Mouse (Mus musculus) lung, embryonic 15.5 days (tissue): ENCODE data around the gene Gm32742. TPM values are rescaled to one million over a fixed set of nuclear protein-coding genes. Genes with fewer than 3 reads are reported as not detected.
A peak's percentile ranks its signal among the peaks of the same experiment; 100 is the strongest.

Experiments
- ATAC-seq: fragments of 200-750 bp; cut with Nextera tagmentation; 2 replicates; pipeline ENCODE4 v1.8.0; 2017; ENCODE audit warnings: moderate number of reproducible peaks, borderline replicate concordance; ENCODE audit not compliant: low FRiP score, low TSS enrichment; ENCODE audit errors: extremely low read depth
- H3K27ac ChIP-seq: fragments of 300-500 bp; sonication (generic); 2 replicates; pipeline ENCODE4 v1.5.1; 2015; ENCODE audit warnings: moderate library complexity, mild to moderate bottlenecking, inconsistent platforms
- H3K27me3 ChIP-seq: fragments of 300-500 bp; sonication (generic); 2 replicates; pipeline ENCODE4 v1.6.1; 2015; ENCODE audit warnings: inconsistent platforms
- H3K36me3 ChIP-seq: fragments of 300-500 bp; sonication (generic); 2 replicates; pipeline ENCODE4 v1.6.1; 2015; ENCODE audit warnings: inconsistent platforms
- H3K4me1 ChIP-seq: fragments of 300-500 bp; sonication (generic); 2 replicates; pipeline ENCODE4 v1.6.1; 2015; ENCODE audit warnings: inconsistent platforms
- H3K4me2 ChIP-seq: fragments of 300-500 bp; sonication (generic); 2 replicates; pipeline ENCODE4 v1.6.1; 2015; ENCODE audit warnings: inconsistent platforms, mild to moderate bottlenecking, moderate library complexity
- H3K4me3 ChIP-seq: fragments of 300-500 bp; sonication (generic); 2 replicates; pipeline ENCODE4 v1.5.1; 2015; ENCODE audit warnings: mild to moderate bottlenecking, inconsistent platforms
- H3K9ac ChIP-seq: fragments of 300-500 bp; sonication (generic); 2 replicates; pipeline ENCODE4 v1.6.1; 2015; ENCODE audit warnings: inconsistent platforms
- H3K9me3 ChIP-seq: fragments of 300-500 bp; sonication (generic); 2 replicates; pipeline ENCODE4 v1.6.1; 2016; ENCODE audit warnings: inconsistent platforms
- WGBS: fragments of 180-500 bp; shearing (Covaris S2); methylation state at CpG from one replicate; pipeline ENCODE4 v1.1.7; 2015; 5-methylcytosine and 5-hydroxymethylcytosine counted together
- polyA plus RNA-seq: library from polyadenylated mRNA; unstranded; fragments of >200 nt; fragmentation: Nextera tagmentation; extraction: Ambion mirVana; gene quantifications from 2 replicates; pipeline ENCODE4 v1.2.1, GENCODE M21; 2015

The Gm32742 gene
- 0.03 and 0.09 TPM in 2 replicates for polyA plus RNA-seq

GRCm38 (mm10) chr9:51165312-51166180, at the start of gene Gm32742:
Gene Gm32742 (minus strand): TSS chr9:51165517.
- H3K4me2 ChIP-seq: no peak within 1 kb of the TSS
- H3K27ac ChIP-seq: no peak within 1 kb of the TSS

GRCm38 (mm10) chr9:51213729-51214237, 48.5 kb upstream of the Gm32742 start:
- Histone ChIP-seq H3K36me3 (no peaks in the 10 kb centered on the region), H3K4me1 (no peaks in the 10 kb centered on the region), H3K9me3 (no peaks in the 10 kb centered on the region), H3K9ac (no peak overlapping the region), H3K27me3 (no peaks in the 10 kb centered on the region), H3K4me2 (no peak overlapping the region), H3K4me3 (no peak overlapping the region), H3K27ac (no peak overlapping the region)
- ATAC-seq: no peak
- 86% methylated on average over 6 of the region's 6 CpGs for WGBS

More at GRCm38 (mm10) chr9:51165312-51166180, at the start of gene Gm32742:
- 34% methylated on average over 6 of the region's 6 CpGs for WGBS
- H3K4me1 ChIP-seq: peaks cover 11% of the 10 kb centered on the region
- no peaks in the 10 kb centered on the region for H3K36me3 ChIP-seq
- H3K9ac ChIP-seq: no peak within 1 kb of the TSS
- peaks cover 11% of the 10 kb centered on the region for H3K27me3 ChIP-seq
- H3K4me3 ChIP-seq: no peak within 1 kb of the TSS
- no peak for ATAC-seq
- H3K9me3 ChIP-seq: no peaks in the 10 kb centered on the region

DNA sequence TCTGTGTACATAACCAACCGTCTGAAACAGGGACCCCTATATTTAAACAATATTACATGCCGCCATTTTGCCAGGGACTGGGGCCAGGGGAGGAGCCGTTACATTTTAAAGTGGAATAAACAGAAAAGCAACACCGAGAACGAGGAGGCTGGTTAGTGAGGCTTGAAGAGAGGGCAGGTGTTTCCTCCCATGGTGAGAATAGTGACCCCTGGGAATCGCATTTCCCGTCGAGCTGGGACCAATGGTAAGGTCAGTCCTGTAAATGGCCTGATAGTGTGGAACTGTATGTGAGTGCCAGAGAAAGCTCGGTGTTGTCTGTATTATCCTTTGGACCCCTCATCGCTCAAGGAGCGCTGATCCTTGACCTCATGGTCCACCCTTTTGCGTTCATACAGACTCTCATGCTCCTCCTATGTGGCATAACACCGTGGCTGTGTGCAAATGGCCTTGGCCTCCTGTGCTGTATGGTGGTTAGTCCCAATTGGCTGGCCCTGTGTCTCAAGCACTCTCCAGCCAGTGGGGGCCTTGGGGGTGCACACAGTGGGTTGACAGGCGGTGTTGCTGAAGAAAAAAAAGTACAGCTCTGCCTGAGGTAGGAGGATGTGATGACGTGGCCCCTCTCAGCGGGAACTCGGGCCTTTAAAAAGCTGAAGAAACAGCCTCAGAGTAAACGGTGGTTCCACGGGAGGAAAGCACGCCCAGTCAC, 47.9 kb upstream of the Gm32742 start, which contains the start of gene Pou2af1:
TSS of gene Pou2af1 (plus strand) at position 686 of the 706 bp plus-strand sequence.
- Histone ChIP-seq H3K27ac (no peak within 1 kb of the TSS), H3K4me2 (no peak within 1 kb of the TSS), H3K4me1 (no peaks in the 10 kb centered on the region), H3K9me3 (no peaks in the 10 kb centered on the region), H3K9ac (no peak within 1 kb of the TSS), H3K27me3 (no peaks in the 10 kb centered on the region), H3K36me3 (no peaks in the 10 kb centered on the region), H3K4me3 (no peak within 1 kb of the TSS)
- 68% methylated on average over 20 of the region's 20 CpGs for WGBS
- ATAC-seq: no peak

DNA sequence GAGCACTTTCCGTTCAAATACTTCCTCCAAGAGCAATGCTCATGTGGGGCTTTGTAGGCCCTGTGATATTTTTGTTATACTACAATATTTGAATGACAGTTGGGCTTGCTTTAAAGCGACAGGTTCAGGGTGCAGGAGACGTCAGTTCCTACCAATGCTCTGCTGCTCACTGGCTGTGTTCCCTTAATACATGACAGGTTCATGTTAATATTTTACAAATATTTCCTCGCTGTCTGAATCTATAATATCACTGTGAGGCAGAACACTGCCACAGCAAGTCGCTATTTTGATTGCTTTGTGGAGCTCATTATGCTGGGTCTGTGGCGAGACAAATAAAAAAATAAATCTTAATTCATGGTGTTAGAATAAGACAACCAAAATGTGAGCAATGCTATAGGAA, 45.9 kb upstream of the Gm32742 start:
- 66% methylated on average over 6 of the region's 6 CpGs for WGBS
- no peak for ATAC-seq
- Histone ChIP-seq H3K27ac (no peak overlapping the region), H3K9me3 (no peaks in the 10 kb centered on the region), H3K4me1 (no peaks in the 10 kb centered on the region), H3K27me3 (no peaks in the 10 kb centered on the region), H3K4me2 (no peak overlapping the region), H3K4me3 (no peak overlapping the region), H3K9ac (no peak overlapping the region), H3K36me3 (no peaks in the 10 kb centered on the region)

DNA sequence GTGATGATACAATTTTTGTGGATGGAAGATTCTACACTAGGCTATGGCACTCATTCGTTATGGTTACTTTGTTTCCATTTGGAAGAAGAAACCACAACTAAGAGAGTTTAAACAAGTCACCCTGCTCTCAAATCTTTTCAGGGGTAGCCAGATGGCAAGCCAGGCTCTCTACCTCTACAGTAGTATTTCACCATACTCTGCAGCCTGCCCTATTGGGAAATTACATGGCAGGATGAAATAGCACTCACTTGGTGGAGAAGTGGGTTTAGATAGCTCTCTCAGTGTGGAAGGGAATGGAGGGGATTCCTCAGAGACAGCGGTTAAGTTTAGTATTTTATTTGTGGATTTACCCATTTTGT, 43.6 kb upstream of the Gm32742 start:
- Histone ChIP-seq H3K4me3 (no peak overlapping the region), H3K9me3 (no peaks in the 10 kb centered on the region), H3K27me3 (no peaks in the 10 kb centered on the region), H3K9ac (no peak overlapping the region), H3K4me2 (no peak overlapping the region), H3K27ac (no peak overlapping the region), H3K4me1 (no peaks in the 10 kb centered on the region), H3K36me3 (no peaks in the 10 kb centered on the region)
- WGBS: 85% methylated on average over 2 of the region's 2 CpGs
- no peak for ATAC-seq

- Histone ChIP-seq H3K4me3 (no peak overlapping the region), H3K27ac (no peak overlapping the region), H3K36me3 (no peaks in the 10 kb centered on the region), H3K27me3 (no peaks in the 10 kb centered on the region), H3K9me3 (no peaks in the 10 kb centered on the region), H3K9ac (no peak overlapping the region), H3K4me1 (no peaks in the 10 kb centered on the region), H3K4me2 (no peak overlapping the region)
- ATAC-seq: no peak
- WGBS: 60% methylated on average over 4 of the region's 4 CpGs
Measured at GRCm38 (mm10) chr9:51194790-51195189, 29.5 kb upstream of the Gm32742 start.

- Histone ChIP-seq H3K36me3 (no peaks in the 10 kb centered on the region), H3K4me3 (no peak overlapping the region), H3K4me2 (no peak overlapping the region), H3K27ac (peak overlapping the region; percentile 69), H3K9me3 (no peaks in the 10 kb centered on the region), H3K27me3 (no peaks in the 10 kb centered on the region), H3K9ac (no peak overlapping the region), H3K4me1 (no peaks in the 10 kb centered on the region)
- no peak for ATAC-seq
- whole genome bisulfite sequencing: 62% methylated on average over 3 of the region's 3 CpGs
Measured at GRCm38 (mm10) chr9:51190655-51191054, 25.3 kb upstream of the Gm32742 start.

DNA sequence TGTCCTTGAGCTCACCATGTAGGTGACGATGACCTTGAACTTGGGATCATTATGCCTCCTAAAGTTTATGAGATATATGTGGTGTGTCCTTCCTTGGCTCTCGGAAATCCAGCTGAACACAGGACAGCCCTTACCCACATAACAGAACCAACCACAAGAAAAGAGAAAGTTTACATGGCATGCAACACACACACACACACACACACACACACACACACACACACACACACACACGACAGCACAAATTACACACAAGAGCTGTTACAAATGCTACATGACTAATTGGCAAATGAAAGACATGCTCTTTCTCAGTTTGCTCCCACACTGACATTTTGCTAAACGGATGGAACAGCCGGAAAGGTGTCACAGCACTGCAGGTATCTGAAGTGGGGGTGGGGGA, 20.6 kb upstream of the Gm32742 start:
- Histone ChIP-seq H3K4me3 (no peak overlapping the region), H3K9me3 (no peaks in the 10 kb centered on the region), H3K27ac (no peak overlapping the region), H3K4me1 (no peaks in the 10 kb centered on the region), H3K9ac (no peak overlapping the region), H3K4me2 (no peak overlapping the region), H3K36me3 (no peaks in the 10 kb centered on the region), H3K27me3 (no peaks in the 10 kb centered on the region)
- no peak for ATAC-seq
- WGBS: 62% methylated on average over 5 of the region's 5 CpGs

DNA sequence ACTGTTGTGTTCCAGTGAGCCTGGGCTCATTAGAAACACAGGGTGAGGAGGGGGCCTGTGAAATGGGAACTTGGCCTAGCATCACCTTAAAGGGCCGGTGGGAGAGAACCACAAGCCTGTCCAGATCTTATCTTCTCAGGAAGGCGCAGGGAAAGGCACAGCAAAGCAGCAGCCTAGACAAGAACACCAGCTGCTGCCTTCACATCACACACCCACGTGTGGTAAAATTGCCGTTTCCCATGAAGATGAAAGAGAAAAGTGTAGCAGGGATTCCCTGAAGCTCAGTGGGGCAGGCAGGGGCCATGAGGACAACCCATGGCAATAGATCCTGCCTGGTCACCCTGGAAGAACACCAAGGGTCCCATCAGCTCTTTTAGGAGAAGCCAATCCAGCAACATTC, 20.1 kb upstream of the Gm32742 start:
- 54% methylated on average over 4 of the region's 4 CpGs for WGBS
- Histone ChIP-seq H3K4me2 (no peak overlapping the region), H3K27ac (no peak overlapping the region), H3K4me1 (no peaks in the 10 kb centered on the region), H3K9ac (no peak overlapping the region), H3K27me3 (no peaks in the 10 kb centered on the region), H3K36me3 (no peaks in the 10 kb centered on the region), H3K4me3 (no peak overlapping the region), H3K9me3 (no peaks in the 10 kb centered on the region)
- ATAC-seq: no peak

DNA sequence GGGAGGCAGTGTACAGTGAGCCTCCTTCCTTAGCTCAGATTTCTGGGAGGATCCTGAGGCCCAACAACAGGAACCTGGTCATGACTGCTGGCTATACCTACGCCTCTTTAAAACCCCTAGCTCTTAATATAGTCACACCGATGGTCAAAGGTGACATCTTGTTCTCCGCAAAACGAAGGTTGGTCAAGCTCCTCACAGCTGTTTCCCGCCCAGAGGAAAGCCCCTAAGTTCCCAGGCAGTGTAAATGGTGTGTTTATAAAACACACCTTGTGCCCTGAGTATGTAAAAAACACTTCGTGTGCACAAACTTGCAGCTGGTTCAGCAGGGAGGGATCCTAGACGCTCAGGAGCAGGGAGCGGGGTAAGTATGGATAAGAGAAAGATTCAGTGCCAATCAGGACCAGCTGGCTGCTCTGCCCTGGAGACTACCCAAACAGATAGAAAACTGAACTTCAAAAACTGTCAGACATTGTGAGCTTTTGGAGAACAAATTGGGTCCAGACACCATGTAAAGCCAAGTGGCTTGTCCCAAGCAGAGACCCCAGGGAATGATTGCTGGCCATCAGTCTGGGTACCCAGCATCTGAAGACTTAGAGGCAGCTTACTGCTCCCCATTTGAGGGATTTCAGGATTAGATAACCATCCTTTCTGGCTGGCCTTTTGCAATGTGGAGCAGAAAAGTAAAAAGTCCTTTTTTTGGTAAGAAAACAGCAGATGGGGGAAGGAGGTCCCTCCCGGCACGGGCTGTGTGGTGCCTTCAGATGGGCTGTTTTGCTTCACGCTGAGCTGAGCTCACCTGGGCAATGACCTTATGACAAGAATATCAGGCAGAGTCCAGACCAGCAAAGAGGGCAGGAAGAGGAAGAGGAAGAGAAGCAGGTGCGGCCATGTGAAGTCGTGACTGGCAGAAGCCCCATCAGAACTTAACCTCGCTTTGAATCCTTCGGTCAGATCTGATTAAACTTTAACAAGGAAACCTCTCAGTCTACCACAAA, 17.7 kb upstream of the Gm32742 start:
- 69% methylated on average over 15 of the region's 15 CpGs for WGBS
- ATAC-seq: no peak
- Histone ChIP-seq H3K4me3 (no peak overlapping the region), H3K9ac (no peak overlapping the region), H3K27me3 (no peaks in the 10 kb centered on the region), H3K9me3 (no peaks in the 10 kb centered on the region), H3K27ac (no peak overlapping the region), H3K36me3 (no peaks in the 10 kb centered on the region), H3K4me2 (no peak overlapping the region), H3K4me1 (no peaks in the 10 kb centered on the region)

- ATAC-seq: no peak
- no peak overlapping the region for H3K9ac ChIP-seq
- H3K36me3 ChIP-seq: no peaks in the 10 kb centered on the region
- H3K27me3 ChIP-seq: no peaks in the 10 kb centered on the region
- no peak overlapping the region for H3K4me2 ChIP-seq
- no peaks in the 10 kb centered on the region for H3K9me3 ChIP-seq
- 67% methylated on average over 5 of the region's 5 CpGs for WGBS
- H3K4me1 ChIP-seq: no peaks in the 10 kb centered on the region; the same call in 1 of the 2 replicates
- H3K4me3 ChIP-seq: no peak overlapping the region
- no peak overlapping the region for H3K27ac ChIP-seq
Measured at GRCm38 (mm10) chr9:51180621-51181020, 15.3 kb upstream of the Gm32742 start.
